Mouse (Mus musculus) spleen, adult 2 months (tissue): Measurements from ENCODE around the gene Cep131.

Experiments used
- CTCF ChIP-seq: fragments of 200-500 bp; IDR thresholded peaks from 2 replicates; pipeline ENCODE4 v1.5.1; 2011; ENCODE audit warnings: mild to moderate bottlenecking, inconsistent platforms; ENCODE audit not compliant: insufficient read depth, insufficient read length, insufficient replicate concordance; ENCODE audit errors: extremely low read depth
- POLR2A ChIP-seq: fragments of 200-500 bp; IDR thresholded peaks from 2 replicates; pipeline ENCODE4 v1.6.1; 2011; ENCODE audit warnings: low read depth, low read length, inconsistent platforms

DNA sequence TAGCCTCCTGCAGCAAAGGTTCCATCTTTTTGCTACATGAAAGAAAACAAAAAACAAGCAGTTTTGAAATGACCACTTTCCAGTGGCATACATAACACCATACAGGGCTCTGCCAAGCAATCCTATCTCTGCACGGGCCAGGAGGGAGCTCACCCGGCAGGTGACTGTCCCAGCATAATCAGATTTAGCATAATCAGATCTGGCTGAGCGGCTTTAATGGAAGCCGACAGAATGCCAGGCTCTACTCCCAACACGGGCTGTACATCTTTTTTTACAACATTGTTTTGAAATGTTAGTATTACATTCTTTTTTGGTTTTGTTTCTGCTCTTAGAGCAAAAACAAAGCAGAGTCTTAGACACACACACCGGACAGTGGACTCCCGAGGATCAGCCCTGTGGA lies 42.7 kb upstream of the Cep131 start:
- TF ChIP-seq CTCF (no peak), POLR2A (no peak)
